In the genomic region with DNA sequence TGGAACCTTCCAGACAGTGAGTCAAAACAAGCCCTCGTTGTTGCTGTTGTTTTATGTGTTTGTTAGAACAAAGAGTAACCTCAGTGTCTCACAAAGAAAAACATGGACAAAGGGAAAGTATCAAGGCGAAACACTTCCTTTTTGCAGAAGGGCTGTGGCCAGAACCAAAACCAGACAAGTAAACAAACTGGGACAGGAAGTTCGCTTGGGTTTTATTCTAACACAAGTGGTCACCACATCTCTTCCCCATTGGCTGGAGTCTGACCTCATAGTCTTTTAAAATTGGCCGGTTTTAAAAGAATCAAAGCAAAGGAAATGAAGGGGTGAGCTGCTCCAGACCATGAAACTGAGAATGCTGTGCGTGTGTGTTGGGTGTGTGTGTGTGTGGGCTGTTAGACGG, we compare ENCODE assay signal across 21 mouse cellular contexts.
DNase-seq lines count a peak whose midpoint lies in the region; ATAC-seq and TF ChIP-seq lines count a peak whose summit lies in the region.
"Had no signal": no experiment of that assay in that cellular context is flagged by ENCODE, and none has a peak within 500 bp of the region (broad histone marks: within the 10 kb centered on the region; RNA-seq: fewer than 3 reads in every experiment).

No protein-coding gene starts in this region.

- WGBS in kidney, postnatal 0 days = 51% methylated on average over 6 of the region's 6 CpGs
- WGBS in kidney, embryonic 15.5 days = 54% methylated on average over 6 of the region's 6 CpGs
- WGBS in heart, adult 2 months = 46% methylated on average over 6 of the region's 6 CpGs

- ATAC-seq in kidney, postnatal 0 days (replicated peaks; ENCODE audit: low FRiP score, low read depth) = no peak
- ATAC-seq in kidney, embryonic 15.5 days (replicated peaks; ENCODE audit: low FRiP score) = no peak
- ATAC-seq: CD4-positive, CD25-positive, alpha-beta regulatory T cell, adult 4 months; forebrain, embryonic 16.5 days; intestine, postnatal 0 days had no signal

- H3K4me1 ChIP-seq in kidney, postnatal 0 days (replicated peaks; ENCODE audit: insufficient read depth, low read length) = no peaks in the 10 kb centered on the region
- H3K4me1 ChIP-seq in kidney, embryonic 15.5 days = no peaks in the 10 kb centered on the region
- H3K4me1 ChIP-seq in heart, adult 2 months (ENCODE audit: control insufficient read depth, insufficient read depth, low read length) = peaks cover 3% of the 10 kb centered on the region
- H3K4me1 ChIP-seq: hindbrain, embryonic 13.5 days; neural tube, embryonic 12.5 days had no signal

- TF ChIP-seq POLR2A in heart, adult 2 months (IDR thresholded peaks at IDR 0.05; ENCODE audit: insufficient read depth, low read depth, low read length) = no peak

- no peak overlapping the region for H3K4me2 ChIP-seq in kidney, postnatal 0 days (ENCODE audit: low read length)
- H3K4me2 ChIP-seq in kidney, embryonic 15.5 days = no peak overlapping the region
- H3K4me2 ChIP-seq: heart, embryonic 12.5 days; hindbrain, embryonic 13.5 days; midbrain, embryonic 11.5 days; neural tube, embryonic 12.5 days had no signal

- H3K4me3 ChIP-seq in kidney, postnatal 0 days (replicated peaks; ENCODE audit: low read depth, low read length) = no peak overlapping the region
- no peak overlapping the region for H3K4me3 ChIP-seq in kidney, embryonic 15.5 days (replicated peaks)
- no peak overlapping the region for H3K4me3 ChIP-seq in heart, adult 2 months
- H3K4me3 ChIP-seq: erythroblast, embryonic 14.5 days; gastrocnemius, adult 2 months; heart, embryonic 12.5 days; hindbrain, embryonic 13.5 days; neural tube, embryonic 12.5 days had no signal

- no peaks in the 10 kb centered on the region for H3K36me3 ChIP-seq in kidney, postnatal 0 days (ENCODE audit: insufficient read depth, low read length)
- no peaks in the 10 kb centered on the region for H3K36me3 ChIP-seq in kidney, embryonic 15.5 days
- no peaks in the 10 kb centered on the region for H3K36me3 ChIP-seq in heart, adult 2 months (ENCODE audit: control insufficient read depth, insufficient read depth, low read length)
- H3K36me3 ChIP-seq: heart, embryonic 12.5 days; hindbrain, embryonic 13.5 days; neural tube, embryonic 12.5 days had no signal

- peak; percentile 27 for DNase-seq in kidney, postnatal 0 days (ENCODE audit: low spot score)
- DNase-seq in spleen, postnatal 36 days (ENCODE audit: low spot score in 2 of 2) = peak; percentile 43 to 52
- DNase-seq in spleen, postnatal 14 days (ENCODE audit: low spot score in 2 of 2) = no peak
- DNase-seq in lung, postnatal 36 days = peak; percentile 35
- no peak for DNase-seq in left cerebral cortex, postnatal 14 days (ENCODE audit: low spot score in 2 of 2)
- DNase-seq in cerebellum, postnatal 25 days = no peak
- DNase-seq in heart, adult 2 months = no peak
- DNase-seq: adrenal gland, postnatal 36 days; cerebellum, adult 2 months; embryo, embryonic 11 days; gastrocnemius, adult 2 months; left cerebral cortex, postnatal 4 days had no signal

- H3K27ac ChIP-seq in kidney, postnatal 0 days = no peak overlapping the region
- H3K27ac ChIP-seq in kidney, embryonic 15.5 days = no peak overlapping the region
- no peak overlapping the region for H3K27ac ChIP-seq in heart, adult 2 months
- H3K27ac ChIP-seq: gastrocnemius, adult 2 months; hindbrain, embryonic 13.5 days; neural tube, embryonic 12.5 days had no signal

- no peaks in the 10 kb centered on the region; the same call in 1 of the 2 replicates for H3K9me3 ChIP-seq in kidney, postnatal 0 days (replicated peaks; ENCODE audit: low read length)
- H3K9me3 ChIP-seq in kidney, embryonic 15.5 days (replicated peaks) = no peaks in the 10 kb centered on the region
- H3K9me3 ChIP-seq: heart, embryonic 12.5 days; hindbrain, embryonic 13.5 days; neural tube, embryonic 12.5 days had no signal

- TF ChIP-seq CTCF in kidney, postnatal 0 days (IDR thresholded peaks at IDR 0.05; ENCODE audit: low read depth) = no peak
- no peak for TF ChIP-seq CTCF in heart, adult 2 months (IDR thresholded peaks at IDR 0.05)

- intact Hi-C loops in left cerebral cortex, postnatal 14 days (cut with DNase I) = no loop called here
- intact Hi-C loops in heart, adult 2 months (cut with DNase I) = no loop called here

- H3K27me3 ChIP-seq in kidney, postnatal 0 days (ENCODE audit: insufficient read depth, low read length) = no peaks in the 10 kb centered on the region
- no peaks in the 10 kb centered on the region for H3K27me3 ChIP-seq in kidney, embryonic 15.5 days
- no peaks in the 10 kb centered on the region for H3K27me3 ChIP-seq in heart, adult 2 months (ENCODE audit: control insufficient read depth, insufficient read depth, low read length)
- H3K27me3 ChIP-seq: heart, embryonic 12.5 days; hindbrain, embryonic 13.5 days; neural tube, embryonic 12.5 days had no signal

- H3K9ac ChIP-seq in kidney, postnatal 0 days (ENCODE audit: low read depth, low read length) = no peak overlapping the region
- no peak overlapping the region for H3K9ac ChIP-seq in kidney, embryonic 15.5 days
- H3K9ac ChIP-seq in heart, adult 2 months (ENCODE audit: low read depth, low read length) = no peak overlapping the region
- H3K9ac ChIP-seq: heart, embryonic 12.5 days; hindbrain, embryonic 13.5 days; neural tube, embryonic 12.5 days had no signal

- TF ChIP-seq EP300 in heart, adult 2 months (IDR thresholded peaks at IDR 0.05; ENCODE audit: insufficient read depth, low read depth, low read length) = no peak

- no peaks in the 10 kb centered on the region for H3K79me2 ChIP-seq in heart, adult 2 months (replicated peaks; ENCODE audit: control insufficient read depth, insufficient read depth, low read length)

Comparison
In these comparisons a context has a peak if more than half of its experiments do, and no peak if none do; other contexts are left out.
1. DNase-seq: peak in kidney, postnatal 0 days (single experiment), spleen, postnatal 36 days (2 of 2) and lung, postnatal 36 days (single experiment); none in spleen, postnatal 14 days (0 of 2), left cerebral cortex, postnatal 14 days (0 of 2), cerebellum, postnatal 25 days (0 of 2) and heart, adult 2 months (0 of 2).